Mouse (Mus musculus) thymus, adult 2 months (tissue): ENCODE data around the gene Nampt.

Source experiments
- CTCF ChIP-seq: fragments of 200-500 bp; IDR thresholded peaks from 2 replicates; pipeline ENCODE4 v1.5.1; 2012; ENCODE audit warnings: mild to moderate bottlenecking, control low read depth, low read length, moderate library complexity, borderline replicate concordance; ENCODE audit not compliant: control insufficient read depth, poor library complexity, insufficient read depth; ENCODE audit errors: extremely low read depth
- POLR2A ChIP-seq: fragments of 200-500 bp; IDR thresholded peaks from 2 replicates; pipeline ENCODE4 v1.6.1; 2012; ENCODE audit warnings: mild to moderate bottlenecking, low read length, control low read depth, moderate library complexity; ENCODE audit not compliant: control insufficient read depth, poor library complexity, insufficient read depth; ENCODE audit errors: extremely low read depth

- TF ChIP-seq POLR2A (no peak), CTCF (no peak)
Observed at GRCm38 (mm10) chr12:32834781-32835180, 15.4 kb downstream of the Nampt start.
